Mouse (Mus musculus) midbrain, embryonic 11.5 days (tissue): ENCODE data around the gene Sf1. TPM values are rescaled to one million over a fixed set of nuclear protein-coding genes. Genes with fewer than 3 reads are reported as not detected.

Experiments used
- ATAC-seq: fragments of 200-750 bp; cut with Nextera tagmentation; 2 replicates; pipeline ENCODE4 v1.8.0; 2017; ENCODE audit warnings: moderate TSS enrichment, moderate library complexity; ENCODE audit not compliant: low FRiP score
- DNase-seq: peaks from one replicate; pipeline ENCODE4 v3.0.0; 2015; ENCODE audit warnings: low spot score; ENCODE audit errors: missing footprints
- H3K27ac ChIP-seq: fragments of 300-500 bp; sonication (generic); 2 replicates; pipeline ENCODE4 v1.5.1; 2014; ENCODE audit warnings: low read depth, low read length
- H3K27me3 ChIP-seq: fragments of 300-500 bp; sonication (generic); 2 replicates; pipeline ENCODE4 v1.6.1; 2014; ENCODE audit warnings: mild to moderate bottlenecking, low read length, moderate library complexity, mixed read lengths; ENCODE audit not compliant: control insufficient read depth, insufficient read depth
- H3K36me3 ChIP-seq: fragments of 300-500 bp; sonication (generic); 2 replicates; pipeline ENCODE4 v1.6.1; 2014; ENCODE audit warnings: mild to moderate bottlenecking, low read length, moderate library complexity, mixed read lengths; ENCODE audit not compliant: control insufficient read depth, insufficient read depth
- H3K4me1 ChIP-seq: fragments of 300-500 bp; sonication (generic); 2 replicates; pipeline ENCODE4 v1.6.1; 2014; ENCODE audit warnings: low read length; ENCODE audit not compliant: control insufficient read depth, insufficient read depth
- H3K4me2 ChIP-seq: fragments of 300-500 bp; sonication (generic); 2 replicates; pipeline ENCODE4 v1.6.1; 2014; ENCODE audit warnings: mild to moderate bottlenecking, moderate library complexity
- H3K4me3 ChIP-seq: fragments of 300-500 bp; sonication (generic); 2 replicates; pipeline ENCODE4 v1.5.1; 2014; ENCODE audit warnings: low read depth, low read length
- H3K9ac ChIP-seq: fragments of 300-500 bp; sonication (generic); 2 replicates; pipeline ENCODE4 v1.6.1; 2014; ENCODE audit warnings: low read length
- H3K9me3 ChIP-seq: fragments of 300-500 bp; sonication (generic); 2 replicates; pipeline ENCODE4 v1.6.1; 2016; ENCODE audit warnings: low read length; ENCODE audit not compliant: control insufficient read depth
- WGBS: fragments of 180-500 bp; shearing (Covaris S2); extraction: QIAGEN DNeasy Blood & Tissue Kit; methylation state at CpG from one replicate; pipeline ENCODE4 v1.1.7; 2014; 5-methylcytosine and 5-hydroxymethylcytosine counted together
- polyA plus RNA-seq: library from polyadenylated mRNA; unstranded; fragments of >200 nt; fragmentation: Nextera tagmentation; extraction: Ambion mirVana; gene quantifications from 2 replicates; pipeline ENCODE4 v1.2.1, GENCODE M21; 2014

Gene Sf1
- polyA plus RNA-seq, 1 experiment from 2014 or later = 215 TPM

DNA sequence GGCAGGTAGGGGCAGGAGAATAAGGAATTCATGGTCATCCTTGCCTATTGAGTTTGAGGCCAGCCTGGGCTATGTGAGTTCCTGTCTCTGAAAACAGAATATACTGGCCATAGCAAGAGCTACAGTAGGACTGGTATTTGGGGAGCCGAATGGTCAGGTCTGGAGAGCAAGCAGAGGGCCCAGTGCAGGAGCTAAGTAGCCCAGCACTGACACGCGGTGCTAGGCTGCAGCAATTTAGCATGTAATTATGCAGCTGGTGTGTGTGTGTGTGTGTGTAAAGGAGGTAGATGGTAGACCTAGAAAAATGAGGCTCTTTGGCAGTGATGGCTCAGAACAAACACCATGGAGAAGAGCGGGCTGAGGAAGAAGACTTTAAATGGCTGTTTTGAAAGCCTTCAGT, 15.9 kb upstream of the Sf1 start:
- H3K9ac ChIP-seq = no peak overlapping the region
- ATAC-seq (no peak), DNase-seq (peak; percentile 51)

DNA sequence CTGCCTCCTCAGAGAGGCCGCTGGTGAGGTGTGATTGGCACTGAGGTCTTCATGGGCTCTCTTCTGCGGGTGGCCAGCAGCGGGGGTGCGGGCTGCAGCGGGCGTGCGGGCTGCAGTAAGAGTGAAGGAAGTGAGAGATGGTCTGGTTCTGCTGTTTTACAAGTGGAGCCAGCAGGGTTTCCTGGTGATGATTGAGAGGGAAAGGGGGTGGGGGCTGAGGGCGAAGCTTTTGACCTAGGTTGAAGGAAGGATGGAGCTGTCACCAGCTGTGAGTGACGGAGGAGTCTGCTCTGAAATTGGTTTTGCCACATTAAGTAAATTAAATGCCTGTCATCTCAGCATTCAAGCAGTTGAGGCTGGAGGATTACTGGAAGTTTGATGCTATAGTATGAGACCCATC, 14.8 kb upstream of the Sf1 start:
- no peak overlapping the region for H3K4me2 ChIP-seq
- no peak overlapping the region for H3K27ac ChIP-seq
- no peaks in the 10 kb centered on the region for H3K36me3 ChIP-seq
- 70% methylated on average over 9 of the region's 9 CpGs for WGBS
- H3K9ac ChIP-seq = no peak overlapping the region
- DNase-seq (peak; percentile 83), ATAC-seq (no peak)
- H3K9me3 ChIP-seq = no peaks in the 10 kb centered on the region
- H3K4me3 ChIP-seq = no peak overlapping the region
- H3K4me1 ChIP-seq = peaks cover 2% of the 10 kb centered on the region; the same call in 1 of the 2 replicates
- H3K27me3 ChIP-seq = no peaks in the 10 kb centered on the region

More for the DNA sequence above, 15.9 kb upstream of the Sf1 start:
- H3K27ac ChIP-seq = no peak overlapping the region
- H3K4me2 ChIP-seq = no peak overlapping the region
- 95% methylated on average over 4 of the region's 4 CpGs for WGBS
- no peaks in the 10 kb centered on the region for H3K27me3 ChIP-seq
- H3K4me3 ChIP-seq = no peak overlapping the region
- no peaks in the 10 kb centered on the region for H3K36me3 ChIP-seq
- H3K9me3 ChIP-seq = no peaks in the 10 kb centered on the region
- H3K4me1 ChIP-seq = peaks cover 2% of the 10 kb centered on the region; the same call in 1 of the 2 replicates

DNA sequence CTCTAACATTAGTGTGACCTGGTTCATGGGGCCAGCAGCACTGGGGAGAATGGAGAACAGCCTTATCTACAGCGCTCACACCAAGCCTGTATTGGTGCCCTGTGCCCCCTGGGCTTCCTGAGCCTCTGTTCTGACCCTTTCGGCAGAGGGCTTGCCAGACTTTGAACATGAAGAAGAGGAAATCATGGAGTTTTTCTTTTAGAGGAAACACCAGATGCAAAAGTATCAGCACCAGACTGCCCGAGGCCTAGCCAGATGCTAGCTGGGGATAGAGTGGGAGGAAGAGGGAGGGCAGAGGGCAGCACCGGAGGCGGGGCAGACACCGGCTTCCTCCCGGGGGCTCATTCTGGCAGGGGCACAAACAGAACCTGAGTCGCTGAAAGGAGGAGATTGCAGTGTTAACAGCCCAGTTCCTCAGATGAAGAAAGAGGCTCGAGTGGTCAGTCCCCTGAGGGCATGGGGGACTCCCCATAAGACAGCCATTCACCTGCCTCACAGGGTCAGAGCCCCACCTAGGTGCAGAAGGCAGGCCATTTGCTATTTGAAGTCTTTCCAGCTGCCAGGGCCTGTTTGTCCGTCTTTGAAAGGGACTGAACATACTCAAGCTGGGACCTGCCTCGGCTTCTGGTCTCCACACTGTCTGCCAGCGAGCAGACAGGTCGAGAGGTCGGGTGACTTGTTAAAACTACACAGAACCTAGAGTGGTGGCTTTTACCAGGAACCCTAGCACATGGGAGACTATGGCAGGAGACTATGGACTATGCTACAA, 14.1 kb upstream of the Sf1 start:
- Histone ChIP-seq H3K9ac (no peak overlapping the region), H3K9me3 (no peaks in the 10 kb centered on the region), H3K36me3 (no peaks in the 10 kb centered on the region), H3K4me1 (peaks cover 2% of the 10 kb centered on the region; the same call in 1 of the 2 replicates), H3K4me2 (no peak overlapping the region), H3K27me3 (no peaks in the 10 kb centered on the region), H3K4me3 (no peak overlapping the region), H3K27ac (no peak overlapping the region)
- DNase-seq (no peak), ATAC-seq (no peak)
- WGBS = 50% methylated on average over 14 of the region's 14 CpGs

DNA sequence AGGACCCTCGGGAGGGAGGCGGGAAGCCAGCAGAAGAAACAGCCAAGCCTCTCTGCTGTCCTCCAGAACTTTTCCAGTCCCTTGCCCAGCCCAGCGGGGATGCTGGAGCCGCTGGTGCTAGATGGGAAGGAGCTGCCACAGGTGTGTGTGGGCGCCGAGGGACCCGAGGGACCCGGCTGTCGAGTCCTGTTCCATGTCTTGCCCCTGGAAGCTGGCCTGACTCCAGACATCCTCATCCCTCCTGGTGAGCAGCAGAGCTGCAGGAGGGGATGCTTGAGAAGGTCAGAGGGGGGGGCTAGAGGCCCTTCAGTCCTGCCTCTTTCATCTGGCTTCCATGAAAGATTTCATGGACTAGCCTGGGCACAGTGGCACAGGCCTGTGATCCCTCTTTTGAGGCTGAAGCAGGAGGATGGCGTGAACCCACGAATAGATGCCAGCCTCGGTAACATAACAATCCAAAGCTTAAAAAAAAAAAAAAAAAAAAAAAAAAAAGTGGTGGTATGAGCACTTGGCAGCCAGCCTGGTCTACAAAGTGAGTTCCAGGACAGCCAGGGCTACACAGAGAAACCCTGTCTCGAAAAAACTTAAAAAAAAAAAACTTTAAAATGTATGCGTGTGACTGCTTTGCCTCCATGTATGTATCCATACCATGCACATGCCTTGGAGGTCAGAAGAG, 11.9 kb upstream of the Sf1 start:
- H3K9me3 ChIP-seq = no peaks in the 10 kb centered on the region
- H3K4me2 ChIP-seq = no peak overlapping the region
- peaks cover 2% of the 10 kb centered on the region; the same call in 1 of the 2 replicates for H3K4me1 ChIP-seq
- WGBS = 61% methylated on average over 14 of the region's 14 CpGs
- no peaks in the 10 kb centered on the region for H3K36me3 ChIP-seq
- H3K9ac ChIP-seq = no peak overlapping the region
- DNase-seq (no peak), ATAC-seq (no peak)
- H3K27me3 ChIP-seq = no peaks in the 10 kb centered on the region
- no peak overlapping the region for H3K4me3 ChIP-seq
- no peak overlapping the region for H3K27ac ChIP-seq

DNA sequence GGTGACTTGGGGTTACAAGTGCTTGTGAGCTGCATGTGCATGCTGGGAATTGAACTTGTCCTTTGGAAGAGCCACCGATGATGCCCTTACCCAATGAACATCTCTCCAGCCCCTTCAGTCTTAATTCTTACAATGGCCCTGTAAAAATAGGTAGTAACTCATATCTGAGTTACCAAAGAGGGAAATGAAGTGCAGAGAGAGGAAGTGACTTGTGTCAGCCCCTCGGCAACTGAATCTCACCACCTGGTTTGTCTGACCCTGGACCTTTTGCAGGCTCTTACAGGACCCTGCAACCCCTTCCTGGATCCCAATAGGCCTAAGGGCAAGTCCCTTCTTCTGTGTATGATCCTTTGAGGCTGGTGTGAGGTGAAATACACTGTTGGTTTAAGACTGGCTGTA, 11.4 kb upstream of the Sf1 start:
- no peaks in the 10 kb centered on the region for H3K36me3 ChIP-seq
- 91% methylated on average over 2 of the region's 2 CpGs for WGBS

DNA sequence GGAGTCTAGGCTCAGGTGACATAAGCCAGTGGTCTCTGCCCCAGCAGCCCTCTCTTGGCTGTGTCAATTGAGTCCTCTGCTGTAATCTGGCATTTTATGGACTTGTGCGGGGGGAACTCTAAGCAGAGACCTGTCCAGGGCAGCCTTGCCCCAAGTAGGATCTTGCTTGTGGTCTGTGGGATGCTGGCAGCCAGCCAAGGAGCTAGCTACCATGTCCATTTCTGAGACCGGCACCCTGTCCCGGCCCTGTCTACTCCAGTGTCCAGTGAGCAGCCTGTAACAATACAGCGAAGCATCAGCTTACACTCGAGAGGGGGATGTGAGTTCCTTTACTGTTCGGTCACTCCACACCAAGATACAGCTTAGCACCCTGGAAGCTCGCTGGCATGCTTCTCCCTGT, 9.5 kb upstream of the Sf1 start:
- peaks cover 2% of the 10 kb centered on the region; the same call in 1 of the 2 replicates for H3K4me1 ChIP-seq
- H3K27me3 ChIP-seq = no peaks in the 10 kb centered on the region
- H3K9me3 ChIP-seq = no peaks in the 10 kb centered on the region
- no peak for DNase-seq
- no peak overlapping the region for H3K4me2 ChIP-seq
- no peak overlapping the region for H3K27ac ChIP-seq
- H3K36me3 ChIP-seq = no peaks in the 10 kb centered on the region
- H3K4me3 ChIP-seq = no peak overlapping the region
- no peak overlapping the region for H3K9ac ChIP-seq
- no peak for ATAC-seq
- 85% methylated on average over 7 of the region's 7 CpGs for WGBS

More for the DNA sequence above, 11.4 kb upstream of the Sf1 start:
- H3K9ac ChIP-seq = no peak overlapping the region
- no peak overlapping the region for H3K4me2 ChIP-seq
- ATAC-seq (no peak), DNase-seq (no peak)
- no peak overlapping the region for H3K27ac ChIP-seq
- H3K9me3 ChIP-seq = no peaks in the 10 kb centered on the region
- peaks cover 2% of the 10 kb centered on the region; the same call in 1 of the 2 replicates for H3K4me1 ChIP-seq
- no peaks in the 10 kb centered on the region for H3K27me3 ChIP-seq
- no peak overlapping the region for H3K4me3 ChIP-seq

DNA sequence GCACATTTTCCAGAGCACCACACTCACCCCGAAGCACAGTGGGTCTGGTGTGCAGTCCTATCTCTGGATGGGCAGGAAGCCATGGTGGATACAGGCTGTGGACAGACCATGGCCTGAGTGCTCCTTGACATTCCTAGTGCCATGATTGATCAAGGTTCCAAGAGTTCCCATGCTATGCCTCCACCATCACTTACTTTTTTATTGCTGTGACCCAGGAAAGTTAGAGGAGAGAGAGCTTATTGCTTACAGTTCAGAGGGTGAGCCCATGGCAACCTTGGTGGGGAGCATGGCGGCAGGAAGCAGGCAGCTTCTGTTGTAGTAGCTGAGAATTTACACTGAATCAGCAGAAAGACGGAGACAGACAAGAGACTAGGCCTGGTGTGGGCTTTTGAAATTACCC, 2.2 kb upstream of the Sf1 start:
- Histone ChIP-seq H3K27ac (no peak overlapping the region), H3K9me3 (no peaks in the 10 kb centered on the region), H3K36me3 (peaks cover 7% of the 10 kb centered on the region; the same call in 1 of the 2 replicates), H3K9ac (no peak overlapping the region), H3K4me3 (no peak overlapping the region), H3K4me2 (no peak overlapping the region), H3K27me3 (no peaks in the 10 kb centered on the region), H3K4me1 (peaks cover 11% of the 10 kb centered on the region)
- WGBS = 85% methylated on average over 3 of the region's 3 CpGs
- DNase-seq (no peak), ATAC-seq (no peak)

DNA sequence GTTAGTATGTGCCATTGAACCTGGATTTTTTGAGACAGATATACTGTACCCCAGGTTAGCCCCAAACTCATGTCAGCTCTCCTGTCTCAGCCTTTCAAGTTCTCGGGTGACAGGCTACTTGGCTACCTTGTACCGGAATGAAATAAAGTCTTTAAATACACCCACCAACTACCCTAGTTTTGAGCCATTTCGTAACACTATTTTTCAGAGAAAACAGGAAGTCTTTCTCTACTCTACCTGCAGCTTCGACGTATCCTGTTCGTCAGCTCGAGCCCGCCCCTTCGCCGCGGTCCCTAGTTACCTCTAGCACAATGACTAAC, 439 bp upstream of the Sf1 start:
- Histone ChIP-seq H3K27me3 (no peaks in the 10 kb centered on the region), H3K4me2 (peak overlapping the region; percentile 53), H3K4me3 (peak overlapping the region; percentile 100), H3K9me3 (no peaks in the 10 kb centered on the region), H3K4me1 (peaks cover 11% of the 10 kb centered on the region), H3K9ac (peak overlapping the region; percentile 22; the same call in 1 of the 2 replicates), H3K27ac (peak overlapping the region; percentile 11; the same call in 1 of the 2 replicates), H3K36me3 (peaks cover 17% of the 10 kb centered on the region)
- ATAC-seq (no peak; the same call in 1 of the 2 replicates), DNase-seq (no peak)
- 2% methylated on average over 11 of the region's 11 CpGs for WGBS

DNA sequence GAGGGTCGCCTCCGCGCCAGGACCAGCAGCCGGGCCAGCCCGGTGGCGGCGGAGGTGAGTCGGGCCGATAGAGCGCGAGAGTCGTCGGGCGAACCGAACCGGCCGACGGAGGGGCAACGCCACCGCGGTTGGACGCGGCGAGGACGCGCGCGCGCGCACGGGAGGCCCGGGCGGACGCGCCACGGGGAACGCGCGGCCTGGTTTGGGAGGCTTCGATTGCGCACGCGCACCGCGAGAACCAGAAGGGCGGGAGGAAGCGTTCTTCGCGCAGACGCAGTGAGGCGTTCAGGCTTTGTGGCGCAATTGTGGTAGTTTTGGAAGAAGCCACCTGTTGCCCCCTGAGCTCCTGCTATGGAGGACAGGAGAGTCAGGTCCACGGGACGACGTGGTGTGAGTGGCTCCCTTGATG, 831 bp downstream of the Sf1 start:
- DNase-seq (peak; percentile 99), ATAC-seq (no peak)
- H3K36me3 ChIP-seq = peaks cover 27% of the 10 kb centered on the region
- peak overlapping the region; percentile 100 for H3K9ac ChIP-seq
- no peaks in the 10 kb centered on the region for H3K27me3 ChIP-seq
- H3K4me2 ChIP-seq = peak overlapping the region; percentile 92
- peak overlapping the region; percentile 98 for H3K27ac ChIP-seq
- under 1% methylated on average over 55 of the region's 55 CpGs for WGBS
- no peaks in the 10 kb centered on the region for H3K9me3 ChIP-seq
- peak overlapping the region; percentile 100 for H3K4me3 ChIP-seq
- peaks cover 11% of the 10 kb centered on the region for H3K4me1 ChIP-seq
